Mouse (Mus musculus) left cerebral cortex, postnatal 25 days (tissue): ENCODE data around the gene Otp. TPM values are rescaled to one million over a fixed set of nuclear protein-coding genes. Genes with fewer than 3 reads are reported as not detected.

Experiments
- DNase-seq, 2 experiments: peaks; one replicate each; pipeline ENCODE4 v3.0.0; 2022; ENCODE audit warnings: low spot score in 2 of 2, mixed read lengths in 1 of 2
- intact Hi-C: fragments of 180-260 bp; cut with DNase I; formaldehyde crosslinking; loops from one replicate; pipeline ENCODE4 v1.15.1; 2025
- total RNA-seq, 2 experiments: library from RNA; stranded (reverse); gene quantifications; 2 replicates each; pipeline ENCODE4 v1.2.3; 2021

The Otp gene
- total RNA-seq, 2 experiments from 2014 or later: 0.48 to 0.78 TPM

DNA sequence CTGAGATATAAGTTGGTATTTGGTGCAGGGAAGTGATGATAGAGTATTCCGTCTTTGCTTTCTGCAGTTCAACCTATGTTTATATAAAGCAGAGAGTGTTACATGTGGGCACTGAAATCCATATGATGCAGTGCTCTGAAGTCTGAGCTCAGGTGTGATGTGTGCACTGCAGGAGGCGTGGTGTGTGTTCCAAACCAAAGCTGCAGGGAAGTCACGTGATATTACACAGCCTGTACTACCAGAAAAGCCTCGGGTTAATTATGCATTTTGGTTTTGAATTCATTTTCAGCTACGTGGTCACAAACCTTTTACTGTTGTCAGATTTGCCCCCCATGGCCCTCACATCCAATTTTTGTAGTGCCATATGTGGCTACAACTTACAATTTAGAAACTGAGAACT, 40.3 kb downstream of the Otp start:
- intact Hi-C loops: no loop called here
- DNase-seq: no peak

DNA sequence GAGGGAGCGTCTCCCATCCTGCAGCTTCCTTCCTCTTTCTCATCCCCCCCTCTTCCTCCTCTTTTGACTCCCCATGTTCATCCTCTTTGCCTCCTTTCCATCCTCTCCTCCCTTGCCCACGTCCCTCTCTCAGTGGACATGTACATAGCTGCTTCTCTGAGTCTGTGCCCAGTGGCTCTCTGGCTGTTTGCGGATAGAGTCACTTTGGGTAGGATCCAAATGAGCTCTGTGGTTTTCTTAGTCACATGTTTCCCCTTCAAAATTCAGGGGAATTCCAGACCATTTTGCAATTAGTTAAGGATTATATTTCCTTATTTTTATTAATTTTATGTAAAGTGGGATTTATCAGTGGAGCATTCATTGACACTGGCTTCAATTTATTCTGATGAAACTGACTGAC, 52.7 kb downstream of the Otp start:
- DNase-seq: no peak
- intact Hi-C loops: no loop called here

Other genes starting within 250 kb of the Otp start
- gene Tbca, start 86.7 kb upstream of the Otp start, total RNA-seq: 100 to 1,000 TPM; 130 to 132 TPM
- gene Wdr41, start 100.7 kb downstream of the Otp start, total RNA-seq: 10 to 100 TPM; 19.0 to 21.7 TPM